Mouse (Mus musculus) limb, embryonic 14.5 days (tissue): ENCODE measurements around the gene Lamb3. TPM values are rescaled to one million over a fixed set of nuclear protein-coding genes. Genes with fewer than 3 reads are reported as not detected.

ENCODE experiments used
- ATAC-seq: fragments of 200-750 bp; cut with Nextera tagmentation; 2 replicates; pipeline ENCODE4 v1.8.0; 2017; ENCODE audit warnings: low read depth, moderate number of reproducible peaks, moderate TSS enrichment; ENCODE audit not compliant: low FRiP score
- DNase-seq: peaks from one replicate; pipeline ENCODE4 v3.0.0-alpha.2; 2015; ENCODE audit warnings: low spot score
- H3K27ac ChIP-seq: fragments of 300-500 bp; sonication (generic); replicated peaks from 2 replicates; pipeline ENCODE4 v1.5.1; 2014; ENCODE audit warnings: low read depth, mild to moderate bottlenecking, low read length, moderate library complexity, mixed read lengths
- H3K27me3 ChIP-seq: fragments of 300-500 bp; sonication (generic); 2 replicates; pipeline ENCODE4 v1.6.1; 2014; ENCODE audit warnings: low read length, mixed read lengths; ENCODE audit not compliant: control insufficient read depth, insufficient read depth
- H3K36me3 ChIP-seq: fragments of 300-500 bp; sonication (generic); 2 replicates; pipeline ENCODE4 v1.6.1; 2014; ENCODE audit warnings: mild to moderate bottlenecking, low read length, moderate library complexity, mixed read lengths; ENCODE audit not compliant: control insufficient read depth, insufficient read depth
- H3K4me1 ChIP-seq: fragments of 300-500 bp; sonication (generic); 2 replicates; pipeline ENCODE4 v1.6.1; 2014; ENCODE audit warnings: antibody characterized with exemption, low read length, mixed read lengths; ENCODE audit not compliant: control insufficient read depth, insufficient read depth
- H3K4me2 ChIP-seq: fragments of 300-500 bp; sonication (generic); replicated peaks from 2 replicates; pipeline ENCODE4 v1.6.1; 2014; ENCODE audit warnings: low read depth, mild to moderate bottlenecking, low read length, moderate library complexity; ENCODE audit not compliant: severe bottlenecking
- H3K4me3 ChIP-seq: fragments of 300-500 bp; sonication (generic); replicated peaks from 2 replicates; pipeline ENCODE4 v1.5.1; 2014; ENCODE audit warnings: low read length
- H3K9ac ChIP-seq: fragments of 300-500 bp; sonication (generic); 2 replicates; pipeline ENCODE4 v1.6.1; 2014; ENCODE audit warnings: mild to moderate bottlenecking, low read depth, low read length, moderate library complexity; ENCODE audit not compliant: severe bottlenecking
- H3K9me3 ChIP-seq: fragments of 300-500 bp; sonication (generic); 2 replicates; pipeline ENCODE4 v1.6.1; 2016; ENCODE audit warnings: low read length; ENCODE audit not compliant: control insufficient read depth
- POLR2A ChIP-seq: fragments of 200-500 bp; IDR thresholded peaks from 2 replicates; pipeline ENCODE4 v1.8.0; 2012; ENCODE audit warnings: inconsistent platforms, mild to moderate bottlenecking, moderate library complexity, borderline replicate concordance; ENCODE audit not compliant: insufficient read depth, insufficient read length; ENCODE audit errors: extremely low read depth
- WGBS: fragments of 180-500 bp; shearing (Covaris S2); extraction: QIAGEN DNeasy Blood & Tissue Kit; methylation state at CpG from one replicate; pipeline ENCODE4 v1.1.7; 2014; 5-methylcytosine and 5-hydroxymethylcytosine counted together
- polyA plus RNA-seq, 2 experiments: library from polyadenylated mRNA; depleted of rRNA in 1 of 2; stranded (reverse) in 1 of 2; unstranded in 1 of 2; fragments of >200 nt; fragmentation: Nextera tagmentation in 1 of 2; extraction: Ambion mirVana in 1 of 2; gene quantifications; 2 replicates each; pipeline versions ENCODE4 v1.2.1 to v1.2.3; 2012 to 2014

The Lamb3 gene
- polyA plus RNA-seq, 2 experiments: 4.0 to 4.6 TPM

DNA sequence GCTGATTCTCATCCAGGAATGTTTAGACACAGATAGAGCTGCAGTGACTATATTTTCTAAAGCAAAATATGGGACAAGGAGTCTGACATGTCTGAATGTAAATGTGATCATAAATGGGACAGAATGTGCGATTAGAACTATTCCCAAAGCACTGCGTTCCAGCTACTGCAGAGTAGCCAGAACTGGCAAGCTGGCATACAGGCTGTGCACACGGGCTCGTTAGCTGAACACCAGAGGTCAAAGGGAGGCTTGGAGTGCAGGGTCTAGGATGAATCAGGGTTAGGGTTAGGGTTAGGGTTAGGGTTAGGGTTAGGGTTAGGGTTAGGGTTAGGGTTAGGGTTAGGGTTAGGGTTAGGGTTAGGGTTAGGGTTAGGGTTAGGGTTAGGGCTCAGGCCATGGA is 20.0 kb downstream of the Lamb3 start:
- 64% methylated on average over 4 of the region's 4 CpGs for WGBS
- DNase-seq (no peak), ATAC-seq (no peak)
- Histone ChIP-seq H3K27me3 (no peaks in the 10 kb centered on the region), H3K4me1 (0 out of 2 replicates have a peak, but pooled peaks cover 6% of the 10 kb centered on the region), H3K4me2 (no peak overlapping the region), H3K9ac (no peak overlapping the region), H3K36me3 (no peaks in the 10 kb centered on the region), H3K9me3 (no peaks in the 10 kb centered on the region), H3K4me3 (no peak overlapping the region), H3K27ac (no peak overlapping the region)
- TF ChIP-seq POLR2A: no peak

DNA sequence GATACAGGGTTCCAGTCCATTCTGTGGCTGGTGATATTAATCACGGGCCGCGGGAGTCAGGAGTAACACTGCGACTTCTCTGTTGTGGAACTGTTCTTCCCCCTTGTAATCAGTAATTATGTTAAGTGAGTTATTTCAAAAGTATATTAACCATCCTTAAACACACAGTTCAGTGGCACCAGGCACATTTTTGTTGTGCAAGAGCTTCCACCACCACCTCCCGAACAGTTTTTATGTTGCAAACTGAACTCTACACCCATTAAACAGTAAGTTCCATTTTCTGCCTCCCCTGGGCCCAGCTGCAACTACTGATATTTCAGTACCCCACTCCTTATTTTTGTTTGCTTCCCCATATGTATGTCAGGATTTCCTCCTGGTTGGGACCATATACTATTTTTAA is 22.1 kb downstream of the Lamb3 start:
- Histone ChIP-seq H3K27ac (no peak overlapping the region), H3K27me3 (no peaks in the 10 kb centered on the region), H3K4me3 (no peak overlapping the region), H3K36me3 (no peaks in the 10 kb centered on the region), H3K9me3 (no peaks in the 10 kb centered on the region), H3K4me1 (0 out of 2 replicates have a peak, but pooled peaks cover 7% of the 10 kb centered on the region), H3K4me2 (no peak overlapping the region), H3K9ac (no peak overlapping the region)
- 91% methylated on average over 5 of the region's 5 CpGs for WGBS
- ATAC-seq: no peak
- TF ChIP-seq POLR2A: no peak
- DNase-seq: no peak

DNA sequence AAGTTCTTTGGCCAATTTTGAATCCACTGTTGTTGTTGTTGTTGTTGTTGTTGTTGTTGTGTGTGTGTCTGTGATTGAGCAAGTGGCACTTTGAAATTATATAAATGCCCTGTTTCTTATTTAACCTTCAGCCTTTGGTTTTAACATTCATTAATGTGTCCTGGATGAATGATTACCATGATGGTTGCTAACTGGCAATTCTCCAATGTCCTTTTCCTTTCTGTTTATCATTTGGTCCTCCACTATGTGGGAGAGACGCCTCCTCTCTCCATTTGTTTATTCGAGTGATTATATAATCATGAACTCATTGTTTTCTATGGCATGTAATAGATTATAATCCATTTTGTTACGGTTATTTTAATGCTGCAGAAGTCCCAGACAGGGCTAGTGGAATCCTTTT is 23.0 kb downstream of the Lamb3 start:
- Histone ChIP-seq H3K9ac (no peak overlapping the region), H3K9me3 (no peaks in the 10 kb centered on the region), H3K4me3 (no peak overlapping the region), H3K4me2 (no peak overlapping the region), H3K36me3 (no peaks in the 10 kb centered on the region), H3K27me3 (no peaks in the 10 kb centered on the region), H3K4me1 (peaks cover 12% of the 10 kb centered on the region; the same call in 1 of the 2 replicates), H3K27ac (no peak overlapping the region)
- ATAC-seq: no peak
- 83% methylated on average over 3 of the region's 3 CpGs for WGBS
- no peak for DNase-seq
- TF ChIP-seq POLR2A: no peak

DNA sequence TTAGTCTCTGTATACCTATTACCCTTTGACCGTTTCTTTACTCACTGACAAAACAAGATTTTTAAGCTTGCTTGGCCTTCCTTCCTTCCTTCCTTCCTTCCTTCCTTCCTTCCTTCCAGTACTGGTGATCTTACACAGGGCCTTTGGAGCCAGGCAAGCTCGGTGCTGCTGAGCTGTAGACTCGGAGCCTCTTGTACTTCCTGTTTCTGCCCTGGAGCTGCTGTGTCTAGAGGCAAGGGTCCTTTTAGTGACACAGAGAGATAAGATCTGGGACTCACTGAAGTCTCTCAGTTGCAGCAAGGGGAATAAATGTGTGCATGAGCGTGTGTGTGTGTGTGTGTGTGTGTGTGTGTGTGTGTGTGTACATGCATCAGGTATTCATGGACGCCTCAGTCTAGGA is 23.4 kb downstream of the Lamb3 start:
- Histone ChIP-seq H3K27ac (no peak overlapping the region), H3K4me3 (no peak overlapping the region), H3K9me3 (no peaks in the 10 kb centered on the region), H3K27me3 (no peaks in the 10 kb centered on the region), H3K9ac (no peak overlapping the region), H3K4me1 (peaks cover 12% of the 10 kb centered on the region; the same call in 1 of the 2 replicates), H3K4me2 (no peak overlapping the region), H3K36me3 (no peaks in the 10 kb centered on the region)
- ATAC-seq (no peak), DNase-seq (no peak)
- 73% methylated on average over 5 of the region's 5 CpGs for WGBS
- no peak for TF ChIP-seq POLR2A

DNA sequence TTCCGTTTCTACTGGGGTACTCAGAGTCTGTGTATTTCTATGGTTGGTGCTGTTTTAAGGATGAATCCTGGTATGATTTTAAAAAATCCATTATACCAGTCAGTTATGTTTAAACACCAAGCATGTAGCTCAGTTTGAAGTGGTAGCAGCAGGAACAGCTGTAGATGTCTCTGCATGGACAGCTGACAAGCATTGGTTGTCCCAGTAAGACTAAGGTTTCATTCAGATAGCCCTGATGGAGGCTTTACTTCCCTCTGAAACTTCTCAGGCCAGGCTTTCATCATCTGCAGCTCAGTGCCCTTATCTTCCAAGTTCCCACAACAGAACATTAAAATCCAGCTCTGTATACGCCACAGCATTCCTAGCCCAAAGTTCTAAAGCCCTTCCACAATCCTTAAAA is 25.2 kb downstream of the Lamb3 start:
- no peak overlapping the region for H3K27ac ChIP-seq
- ATAC-seq: no peak
- no peaks in the 10 kb centered on the region for H3K27me3 ChIP-seq
- 73% methylated on average over 2 of the region's 2 CpGs for WGBS
- H3K9me3 ChIP-seq: no peaks in the 10 kb centered on the region
- H3K4me1 ChIP-seq: peaks cover 6% of the 10 kb centered on the region; the same call in 1 of the 2 replicates
- no peak overlapping the region for H3K9ac ChIP-seq
- H3K4me3 ChIP-seq: no peak overlapping the region
- H3K36me3 ChIP-seq: no peaks in the 10 kb centered on the region
- H3K4me2 ChIP-seq: no peak overlapping the region
- DNase-seq: no peak
- no peak for TF ChIP-seq POLR2A

DNA sequence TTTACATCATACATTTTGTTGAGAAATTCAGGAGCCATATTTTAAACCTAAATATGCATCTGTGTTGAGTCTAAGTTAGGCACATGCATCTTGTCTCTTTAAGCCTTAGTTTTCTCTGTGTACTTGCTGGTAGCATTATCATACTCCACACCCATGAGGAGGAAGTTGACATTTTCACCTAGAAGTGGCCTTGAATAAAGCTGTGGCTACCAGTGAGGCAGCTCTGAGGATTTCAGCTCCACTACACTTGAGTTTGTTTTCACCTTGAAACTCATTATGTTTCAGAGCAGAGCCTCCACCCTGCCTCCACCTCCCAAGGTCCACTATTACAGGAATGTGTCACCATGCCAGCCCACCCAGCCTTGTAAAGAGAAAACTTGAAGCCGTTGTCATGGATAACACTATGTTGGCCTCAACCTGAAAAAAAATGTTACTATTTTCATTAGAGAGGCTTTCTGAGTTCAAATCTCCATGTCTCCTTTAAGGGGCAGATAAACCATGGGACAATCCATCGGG is 26.7 kb downstream of the Lamb3 start:
- Histone ChIP-seq H3K27me3 (no peaks in the 10 kb centered on the region), H3K4me2 (no peak overlapping the region), H3K4me3 (no peak overlapping the region), H3K36me3 (no peaks in the 10 kb centered on the region), H3K4me1 (peaks cover 6% of the 10 kb centered on the region; the same call in 1 of the 2 replicates), H3K9me3 (no peaks in the 10 kb centered on the region), H3K9ac (no peak overlapping the region), H3K27ac (0 out of 2 replicates have a peak overlapping the region, but pooled peaks have one; percentile 33)
- no peak for DNase-seq
- ATAC-seq: no peak
- 79% methylated on average over 2 of the region's 2 CpGs for WGBS
- TF ChIP-seq POLR2A: no peak
